Mouse (Mus musculus) E14TG2a.4 (cell line): ENCODE data around the gene Mpig6b.

Experiments
- CTCF ChIP-seq: conservative IDR thresholded peaks from 2 replicates; pipeline ENCODE4 v1.5.1; 2014; ENCODE audit warnings: low read length
- NANOG ChIP-seq: IDR thresholded peaks from 2 replicates; pipeline ENCODE4 v1.6.1; 2014; ENCODE audit warnings: borderline replicate concordance, low read length, mixed read lengths
- POU5F1 ChIP-seq: IDR thresholded peaks from 2 replicates; pipeline ENCODE4 v1.6.1; 2014; ENCODE audit warnings: low read length, borderline replicate concordance

- TF ChIP-seq CTCF (no peak), NANOG (no peak), POU5F1 (no peak)
These were observed 20.8 kb downstream of the Mpig6b start for GRCm38 (mm10) chr17:35044904-35045806.
